Mouse (Mus musculus): ENCODE results near the gene Fsd2.

Gene Fsd2

DNA sequence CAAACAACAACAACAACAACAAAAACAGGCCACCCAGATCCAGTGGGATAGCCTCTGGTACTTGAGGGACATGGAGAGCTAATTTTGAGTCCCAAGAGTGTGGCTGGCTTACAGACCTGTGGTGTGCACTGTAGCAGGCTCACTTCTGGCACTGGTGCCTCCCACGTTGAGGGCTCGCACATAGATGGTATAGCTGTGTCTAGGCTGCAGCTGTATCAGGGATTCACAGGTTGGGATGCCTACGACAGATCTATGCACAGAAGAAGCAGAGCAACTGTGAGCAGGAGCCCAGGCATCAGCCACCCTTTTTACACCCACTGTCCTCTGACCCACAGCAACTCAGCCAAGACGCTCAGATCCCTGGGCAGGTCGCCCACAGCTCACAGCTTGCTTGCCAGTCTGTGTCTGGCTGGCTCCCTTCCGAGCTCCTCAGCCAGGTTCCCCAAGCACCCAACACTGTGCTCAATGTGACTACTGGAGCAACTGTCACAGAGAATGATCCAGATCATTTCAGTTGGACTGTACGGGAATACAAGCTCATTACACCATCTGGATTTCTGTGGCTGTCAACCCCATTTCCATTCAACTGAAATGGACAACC lies 24.7 kb downstream of the Fsd2 start:
- no peak for DNase-seq (ENCODE audit: low read depth)

DNA sequence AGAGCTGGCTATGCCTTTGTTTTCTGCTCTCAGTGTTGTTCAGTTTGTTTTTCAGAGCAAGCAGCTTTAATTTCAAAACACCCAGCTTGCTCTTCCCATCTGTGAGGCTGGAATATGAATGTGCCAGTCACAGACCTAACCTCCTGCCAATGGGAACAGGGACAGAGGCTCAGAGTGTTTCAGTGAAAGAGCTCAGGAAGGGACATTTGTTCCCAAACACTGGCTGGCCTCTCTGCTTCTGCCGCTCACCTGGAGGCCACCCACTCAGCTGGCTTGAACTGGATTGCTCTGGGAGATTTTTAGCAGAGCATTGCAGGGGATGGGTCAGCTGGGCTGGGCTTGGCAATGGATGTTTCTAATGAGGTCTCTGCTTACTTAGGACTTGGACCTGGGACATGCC lies 25.7 kb downstream of the Fsd2 start:
- no peak for DNase-seq (ENCODE audit: low read depth)

- no peak for DNase-seq (ENCODE audit: low read depth)
Measured at GRCm38 (mm10) chr7:81539565-81539964, 27.2 kb downstream of the Fsd2 start.

- DNase-seq (ENCODE audit: low read depth), result peak; percentile 12
Measured at GRCm38 (mm10) chr7:81538070-81538675, 28.6 kb downstream of the Fsd2 start.

GRCm38 (mm10) chr7:81536478-81536877 lies 30.3 kb downstream of the Fsd2 start:
- DNase-seq (ENCODE audit: low read depth), result no peak

- no peak for DNase-seq (ENCODE audit: low read depth)
Measured at GRCm38 (mm10) chr7:81531462-81531861, 35.3 kb downstream of the Fsd2 start.

DNA sequence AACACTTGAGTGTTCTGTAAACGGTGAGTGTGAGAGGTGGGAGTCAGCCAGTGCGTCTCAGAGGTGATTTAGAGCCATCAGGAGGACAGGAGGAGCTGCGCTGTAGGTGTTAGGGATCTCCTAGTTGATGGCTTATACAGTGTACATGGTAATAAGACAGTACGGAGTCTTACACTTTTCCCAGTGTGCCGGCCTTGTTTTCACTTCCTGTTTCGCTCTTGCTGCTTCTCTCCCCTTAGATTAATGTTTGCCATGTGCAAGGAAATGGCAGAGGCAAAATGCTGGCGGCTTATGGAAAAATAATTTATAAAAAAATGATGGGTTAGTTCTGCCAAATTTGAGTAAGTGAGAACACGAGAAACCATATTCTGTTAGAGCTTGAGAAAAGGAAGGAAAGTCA lies 37.8 kb downstream of the Fsd2 start:
- DNase-seq (ENCODE audit: low read depth), result no peak

GRCm38 (mm10) chr7:81523663-81524017 lies 43.1 kb downstream of the Fsd2 start:
- no peak for DNase-seq (ENCODE audit: low read depth)

- DNase-seq (ENCODE audit: low read depth), result peak; percentile 76
Measured at GRCm38 (mm10) chr7:81523008-81523662, 43.6 kb downstream of the Fsd2 start.

DNA sequence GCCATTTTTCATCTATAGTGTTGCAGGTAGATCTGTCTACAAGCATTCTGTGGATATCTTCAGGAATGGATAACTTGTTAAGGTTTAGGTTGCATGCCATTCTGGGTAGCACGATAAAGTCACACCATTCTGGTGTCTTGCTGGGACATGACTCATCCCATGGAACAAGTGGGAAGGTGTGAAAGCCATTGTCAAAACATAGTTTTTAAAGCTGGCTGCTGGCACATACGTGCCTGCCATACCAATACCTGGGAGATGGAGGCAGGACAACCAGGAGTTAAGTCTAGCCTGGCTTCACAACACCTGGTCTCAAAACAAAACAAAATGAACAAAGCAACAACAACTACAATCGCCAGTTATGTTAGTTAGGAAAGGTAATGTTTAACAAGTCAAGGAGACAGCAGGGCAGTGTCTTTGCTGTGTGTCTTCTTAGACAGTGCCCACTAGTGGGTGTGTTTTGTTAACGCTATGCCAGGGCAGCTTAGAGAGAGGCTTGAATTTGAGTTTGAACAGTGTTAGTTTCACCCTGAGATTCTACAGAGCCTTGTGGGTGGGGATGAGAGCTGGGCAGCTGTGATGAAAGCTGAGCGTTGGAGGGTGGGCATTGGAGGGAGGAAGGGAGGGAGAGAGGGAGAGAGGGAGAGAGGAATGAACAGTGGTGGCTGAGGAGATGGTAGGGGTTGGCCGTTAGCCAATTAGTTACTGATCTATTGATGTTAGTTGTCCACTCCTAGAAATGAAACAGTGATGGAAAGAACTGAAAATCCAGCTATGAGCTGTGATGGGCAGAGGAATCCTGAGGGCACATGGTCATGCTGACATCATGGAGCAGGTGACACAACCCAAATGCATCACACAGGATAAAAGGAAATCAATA lies 50.4 kb downstream of the Fsd2 start:
- no peak for DNase-seq (ENCODE audit: low read depth)

DNA sequence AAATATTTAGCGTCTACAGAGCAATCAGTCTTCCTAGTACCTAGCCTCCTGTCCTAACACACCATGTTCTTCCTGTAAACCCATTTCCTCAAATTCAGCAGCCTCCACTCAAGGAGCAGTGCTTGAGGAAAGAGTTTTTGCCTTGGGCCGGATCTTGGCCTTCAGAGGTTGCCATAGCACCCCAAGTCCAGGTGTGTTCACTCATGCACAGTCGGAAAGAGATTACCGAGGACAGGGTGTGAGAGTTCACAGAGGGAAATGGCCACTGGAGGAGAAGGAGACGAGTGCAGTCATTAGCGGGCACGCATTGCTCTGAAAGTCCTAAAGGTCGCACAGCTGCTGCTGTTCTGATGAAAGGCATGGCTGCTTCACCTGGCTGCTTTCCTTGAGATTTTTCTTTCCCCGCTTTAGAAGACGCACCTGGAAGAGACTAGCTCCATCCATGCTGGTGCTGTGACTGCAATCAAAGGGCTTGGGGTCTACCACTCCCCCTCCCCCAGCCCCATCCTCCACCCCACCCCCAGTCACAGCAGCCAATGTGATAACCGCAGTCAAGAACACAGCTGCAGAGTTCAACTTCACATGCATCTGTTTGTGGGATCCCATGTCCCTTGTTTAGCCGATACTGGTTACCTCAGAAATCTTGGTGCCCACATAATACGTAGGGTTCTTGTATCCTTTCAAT lies 51.7 kb downstream of the Fsd2 start:
- DNase-seq (ENCODE audit: low read depth), result no peak

- no peak for DNase-seq (ENCODE audit: low read depth)
Measured at GRCm38 (mm10) chr7:81501050-81501449, 65.7 kb downstream of the Fsd2 start.

- no peak for DNase-seq (ENCODE audit: low read depth)
Measured at GRCm38 (mm10) chr7:81498181-81498580, 68.6 kb downstream of the Fsd2 start, which contains the start of gene BC048679. Gene BC048679 (minus strand): TSS chr7:81498281.

GRCm38 (mm10) chr7:81497171-81497570 lies 69.6 kb downstream of the Fsd2 start:
- DNase-seq (ENCODE audit: low read depth), result no peak

DNA sequence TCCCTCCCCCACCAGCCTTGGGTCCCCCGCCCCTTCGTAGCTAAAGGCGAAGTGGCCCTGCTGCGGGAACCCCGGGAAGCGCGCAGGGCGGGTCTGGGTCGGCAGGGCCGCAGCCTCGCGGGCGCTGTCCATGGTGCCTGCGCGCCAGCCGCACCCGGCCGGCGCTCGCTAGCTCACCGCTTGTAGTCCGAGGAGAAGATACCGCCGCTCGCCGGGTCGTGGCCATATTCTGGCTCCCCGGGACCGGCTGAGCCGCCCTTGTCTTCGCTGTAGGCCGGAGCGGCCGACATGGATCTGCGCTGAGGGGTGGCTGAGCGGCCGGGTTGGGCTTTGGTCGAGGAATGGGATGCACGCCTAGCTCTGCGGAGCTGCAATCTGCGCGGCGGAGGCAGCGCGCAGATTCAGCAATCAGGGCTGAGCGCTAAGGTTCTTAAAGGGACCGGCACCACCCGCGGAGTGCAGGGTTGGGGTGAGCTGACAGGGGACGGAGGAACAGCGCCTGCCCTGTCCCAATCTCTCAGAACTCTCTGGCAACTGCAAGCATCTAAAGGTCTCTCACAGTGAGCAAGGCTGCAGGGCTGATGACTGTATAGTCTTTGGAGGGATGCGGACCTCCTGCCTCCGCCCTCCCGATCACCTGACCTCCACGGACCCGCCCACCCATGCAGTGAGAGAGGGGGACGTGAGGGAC lies 73.3 kb downstream of the Fsd2 start, which contains the start of gene Ap3b2:
TSS of gene Ap3b2 (minus strand) at position 595 of the 691 bp plus-strand sequence.
- DNase-seq (ENCODE audit: low read depth), result peak; percentile 35

- DNase-seq (ENCODE audit: low read depth), result no peak
Measured at GRCm38 (mm10) chr7:81492628-81493027, 74.1 kb downstream of the Fsd2 start.

GRCm38 (mm10) chr7:81489649-81490048 lies 77.1 kb downstream of the Fsd2 start:
- DNase-seq (ENCODE audit: low read depth), result no peak
